Mouse (Mus musculus) right cerebral cortex, postnatal 36 days (tissue): ENCODE data around the gene Trib2.

Experiments used
- DNase-seq, 2 experiments: peaks; one replicate each; pipeline ENCODE4 v3.0.0; 2022; ENCODE audit warnings: low spot score in 2 of 2, mixed read lengths in 1 of 2

Gene Trib2

GRCm38 (mm10) chr12:15814249-15815081 is 2.3 kb downstream of the Trib2 start:
- peak in 1 of 2 experiments; percentile 54 for DNase-seq

GRCm38 (mm10) chr12:15813819-15814165 is 2.9 kb downstream of the Trib2 start:
- no peak for DNase-seq

DNA sequence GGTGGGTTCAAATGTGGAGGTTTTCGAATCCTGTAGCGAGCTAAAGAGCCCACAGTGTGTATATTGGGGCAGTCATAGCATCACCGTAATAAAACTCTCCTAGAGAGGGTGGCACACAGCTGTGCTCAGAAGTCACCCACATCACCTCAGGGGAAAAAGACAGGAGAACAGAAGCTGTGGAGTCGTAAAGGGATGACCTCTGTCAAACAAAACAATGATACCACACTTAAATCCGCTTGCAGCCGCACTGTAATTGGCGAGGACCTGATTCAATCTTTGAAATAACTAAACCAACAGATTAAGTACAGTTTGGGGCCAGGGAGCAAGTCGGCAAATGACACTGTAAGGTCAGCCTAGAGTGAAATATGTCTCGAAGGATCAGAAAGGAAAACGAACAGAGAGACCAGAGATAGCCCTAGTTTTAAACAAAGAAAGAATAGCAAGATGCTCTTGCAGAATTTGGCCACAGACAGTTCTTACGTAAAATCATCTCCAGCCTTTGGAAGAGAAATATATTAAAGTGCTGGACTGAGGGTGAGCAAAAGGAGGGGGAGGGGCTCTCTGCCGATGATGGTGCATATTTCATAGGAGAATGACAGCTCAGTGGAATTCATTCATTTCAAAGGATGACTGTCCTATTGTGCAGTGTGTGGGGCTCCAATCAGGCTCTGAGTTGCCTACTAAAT is 3.4 kb downstream of the Trib2 start:
- DNase-seq: peak in 1 of 2 experiments; percentile 47

GRCm38 (mm10) chr12:15812139-15812962 is 4.4 kb downstream of the Trib2 start:
- DNase-seq: no peak

- no peak for DNase-seq
Measured at GRCm38 (mm10) chr12:15811682-15812081, 5.0 kb downstream of the Trib2 start.

GRCm38 (mm10) chr12:15810926-15811325 is 5.8 kb downstream of the Trib2 start:
- DNase-seq: no peak

DNA sequence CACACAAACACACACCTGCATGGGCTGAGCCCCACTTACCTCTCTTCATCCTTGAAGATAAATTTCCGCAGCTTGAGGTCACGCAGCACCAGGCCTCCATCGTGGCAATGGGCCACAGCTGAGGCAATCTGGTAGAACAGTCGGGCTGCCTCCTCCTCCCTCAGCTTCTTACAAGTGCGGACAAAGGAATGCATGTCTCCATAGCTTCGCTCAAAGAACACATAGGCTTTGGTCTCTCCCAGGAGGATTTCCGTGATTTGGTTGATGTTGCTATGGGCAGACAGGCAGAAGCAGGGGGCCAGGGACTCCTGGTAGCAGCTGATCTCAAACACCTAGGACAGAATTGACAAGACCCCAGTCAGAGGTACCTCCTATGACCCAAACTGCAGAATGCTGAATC is 7.1 kb downstream of the Trib2 start:
- DNase-seq: no peak

- DNase-seq: no peak
Measured at GRCm38 (mm10) chr12:15809249-15809648, 7.5 kb downstream of the Trib2 start.

- DNase-seq: no peak
Measured at GRCm38 (mm10) chr12:15808186-15808800, 8.4 kb downstream of the Trib2 start.

DNA sequence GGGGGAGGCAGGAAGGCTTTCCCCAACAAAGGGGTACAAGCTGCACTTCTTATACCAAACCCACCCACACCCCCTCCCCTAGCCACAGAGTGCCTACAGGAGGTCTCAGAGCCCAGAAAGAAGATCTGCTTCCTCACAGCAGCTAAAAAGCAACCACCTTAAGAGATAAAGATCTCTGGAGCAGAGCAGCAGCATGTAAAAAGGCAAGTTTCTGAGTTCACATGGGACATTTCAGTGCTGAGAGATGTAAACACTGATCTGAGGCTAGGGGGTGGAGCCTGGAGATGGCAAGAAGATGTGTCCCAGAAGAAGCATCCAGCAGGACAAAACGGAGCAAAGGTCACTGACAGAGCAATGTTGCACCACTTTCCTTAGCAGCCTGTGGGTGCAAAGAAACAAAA is 11.8 kb downstream of the Trib2 start:
- DNase-seq: no peak

- DNase-seq: no peak
Measured at GRCm38 (mm10) chr12:15803936-15804438, 12.7 kb downstream of the Trib2 start.

- DNase-seq: no peak
Measured at GRCm38 (mm10) chr12:15801571-15801930, 15.2 kb downstream of the Trib2 start.

GRCm38 (mm10) chr12:15800914-15801570 is 15.7 kb downstream of the Trib2 start:
- peak in 1 of 2 experiments; percentile 37 for DNase-seq

- no peak for DNase-seq
Measured at GRCm38 (mm10) chr12:15800196-15800913, 16.4 kb downstream of the Trib2 start.

DNA sequence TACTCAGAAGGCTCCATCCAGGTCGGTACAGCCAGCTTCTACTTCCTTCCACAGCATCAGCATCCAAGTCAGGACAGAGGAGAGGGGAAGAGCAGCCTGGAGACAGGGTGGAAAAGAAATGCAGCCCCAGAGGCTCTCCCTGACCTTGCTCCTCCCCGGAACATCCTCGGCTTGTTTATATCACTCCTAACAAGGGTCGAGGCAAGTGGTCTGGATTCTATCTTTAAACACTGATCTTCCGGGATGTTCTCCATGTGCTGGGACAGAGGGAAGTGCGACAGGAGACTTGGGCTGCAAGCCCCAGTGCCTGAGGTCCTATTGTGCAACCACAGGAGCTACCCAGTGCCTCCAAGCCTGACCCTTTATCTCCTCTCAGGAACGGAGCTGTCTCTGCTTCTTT is 18.7 kb downstream of the Trib2 start:
- DNase-seq: no peak

GRCm38 (mm10) chr12:15795886-15796285 is 20.8 kb downstream of the Trib2 start:
- DNase-seq: no peak

DNA sequence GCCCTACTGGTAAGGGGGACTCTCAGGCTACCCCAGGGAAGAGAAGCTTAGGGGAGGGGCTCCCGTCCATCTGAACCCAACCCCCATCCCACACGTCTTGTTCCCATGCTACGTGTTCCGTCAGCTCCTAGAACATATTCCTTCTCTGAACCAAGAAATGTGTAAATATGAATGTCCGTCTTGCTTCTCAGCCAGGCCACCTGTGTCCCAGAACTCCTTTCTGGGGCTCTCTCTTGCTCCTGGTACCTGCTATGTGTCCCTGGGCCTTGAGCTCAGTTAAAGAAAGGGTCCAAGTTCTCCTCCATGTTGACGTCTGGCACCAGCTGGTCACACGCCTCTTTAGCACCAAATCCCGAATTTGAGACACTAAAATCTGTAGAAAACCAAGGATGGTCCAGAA is 23.4 kb downstream of the Trib2 start:
- DNase-seq: no peak

DNA sequence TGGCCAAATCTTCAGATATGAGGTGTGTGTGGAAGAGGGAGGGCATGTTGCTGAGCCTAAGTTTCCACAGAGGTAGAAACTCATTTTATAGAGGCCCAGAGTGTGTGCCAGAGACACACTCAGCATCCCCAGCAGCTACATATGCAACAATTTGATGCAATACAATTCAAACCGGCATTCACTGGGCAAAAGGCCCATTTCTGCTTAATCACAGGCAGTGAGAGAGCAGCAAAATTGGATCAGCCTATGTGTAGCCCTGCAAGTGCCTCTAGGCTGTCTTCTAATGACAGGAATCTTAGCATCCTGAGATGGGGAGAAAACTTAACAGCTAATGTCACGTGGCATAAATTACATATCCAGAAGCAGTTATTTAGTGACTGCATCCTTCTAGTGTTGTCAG is 26.5 kb downstream of the Trib2 start:
- no peak for DNase-seq

DNA sequence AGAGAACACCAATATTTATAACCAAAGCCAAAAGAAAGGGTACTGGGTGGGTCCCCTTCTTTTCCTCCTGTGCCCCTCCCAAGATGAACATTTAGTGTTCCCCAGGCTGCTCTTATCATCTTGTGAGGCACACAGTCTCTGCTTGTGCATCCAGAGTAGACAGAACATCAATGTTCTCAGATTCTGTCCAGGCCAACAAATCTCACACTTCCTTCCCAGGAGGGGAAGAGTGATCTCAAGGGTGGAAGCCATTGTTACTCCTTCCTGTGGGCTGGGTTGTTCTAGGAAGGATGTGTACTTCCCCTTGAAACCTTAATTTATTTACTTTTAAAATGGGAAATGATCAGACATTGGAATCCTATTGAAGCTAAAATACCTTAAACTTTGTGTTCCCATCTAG is 39.7 kb downstream of the Trib2 start:
- no peak for DNase-seq

- no peak for DNase-seq
Measured at GRCm38 (mm10) chr12:15771686-15772085, 45.0 kb downstream of the Trib2 start.

DNA sequence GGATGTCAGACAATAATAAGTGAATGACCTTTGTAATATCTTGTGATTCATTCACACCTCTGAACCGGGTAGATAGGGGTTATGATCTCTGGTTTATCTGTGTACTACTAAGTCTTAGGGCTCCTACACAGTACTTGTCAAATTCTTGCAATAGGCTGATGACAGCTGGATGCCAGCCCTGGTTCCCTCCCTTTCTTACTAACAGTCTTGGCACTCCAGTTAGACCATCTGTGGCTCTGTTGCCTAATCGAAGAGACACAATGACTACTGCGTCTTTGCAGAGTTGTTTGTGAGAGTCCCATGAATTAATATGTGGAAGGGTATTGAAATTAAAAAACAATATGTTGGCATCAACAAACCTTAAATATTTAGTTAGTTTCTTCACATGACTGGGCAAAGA is 48.2 kb downstream of the Trib2 start:
- no peak for DNase-seq
